Mouse (Mus musculus): ENCODE data around the gene Tnfrsf1a.

The Tnfrsf1a gene

GRCm38 (mm10) chr6:125385066-125385974 is 36.2 kb downstream of the Tnfrsf1a start:
- peak in 1 of 2 experiments; percentile 23 for DNase-seq (ENCODE audit: low spot score in 2 of 2)

- no peak for DNase-seq (ENCODE audit: low spot score in 2 of 2)
Observed at GRCm38 (mm10) chr6:125386080-125386479, 36.9 kb downstream of the Tnfrsf1a start.

- DNase-seq (ENCODE audit: low spot score in 2 of 2) = no peak
Observed at GRCm38 (mm10) chr6:125389853-125390252, 40.7 kb downstream of the Tnfrsf1a start.

- DNase-seq (ENCODE audit: low spot score in 2 of 2) = no peak
Observed at GRCm38 (mm10) chr6:125405461-125406382, 56.6 kb downstream of the Tnfrsf1a start.

GRCm38 (mm10) chr6:125407224-125407623 is 58.1 kb downstream of the Tnfrsf1a start:
- DNase-seq (ENCODE audit: low spot score in 2 of 2) = no peak

GRCm38 (mm10) chr6:125407657-125408056 is 58.5 kb downstream of the Tnfrsf1a start:
- DNase-seq (ENCODE audit: low spot score in 2 of 2) = no peak

GRCm38 (mm10) chr6:125410551-125410950 is 61.4 kb downstream of the Tnfrsf1a start:
- DNase-seq (ENCODE audit: low spot score in 2 of 2) = no peak

GRCm38 (mm10) chr6:125410995-125411547 is 61.9 kb downstream of the Tnfrsf1a start:
- DNase-seq (ENCODE audit: low spot score in 2 of 2) = no peak

- no peak for DNase-seq (ENCODE audit: low spot score in 2 of 2)
Observed at GRCm38 (mm10) chr6:125411661-125412060, 62.5 kb downstream of the Tnfrsf1a start.
